In the genomic region with DNA sequence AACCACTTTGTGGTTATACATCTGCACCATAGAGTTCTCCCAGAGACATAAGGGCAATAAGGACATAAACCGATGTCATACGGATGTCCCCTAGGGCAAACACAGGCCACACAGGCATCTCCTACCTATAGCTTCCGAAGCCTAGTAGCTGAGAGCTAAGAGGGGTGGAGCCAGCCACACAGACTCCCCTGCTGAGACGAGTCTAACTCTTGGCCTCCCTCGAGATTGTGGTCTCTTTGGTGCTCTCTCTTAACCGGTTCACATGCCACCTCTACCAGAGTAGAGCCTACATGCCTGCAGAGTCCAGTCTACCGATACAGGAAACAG, we compare ENCODE assay signal across 8 mouse cellular contexts. TPM values are rescaled to one million over a fixed set of nuclear protein-coding genes. Genes with fewer than 3 reads are reported as not detected.
A peak's percentile ranks its signal among the peaks of the same experiment; 100 is the strongest.
DNase-seq lines count a peak whose midpoint lies in the region; ATAC-seq and TF ChIP-seq lines count a peak whose summit lies in the region.

No protein-coding gene starts in this region.

- H3K9ac ChIP-seq in heart, adult 2 months (ENCODE audit: low read depth, low read length): peak overlapping the region; percentile 92

- DNase-seq in heart, adult 2 months: no peak
- no peak for DNase-seq in heart, postnatal 36 days
- no peak for DNase-seq in hindbrain, embryonic 10.5 days (ENCODE audit: low spot score)
- no peak for DNase-seq in adrenal gland, adult 2 months
- DNase-seq in gastrocnemius, postnatal 10 days: no peak

- intact Hi-C loops in heart, adult 2 months (cut with DNase I): loop anchor here (5.0 kb wide), 2 partner anchors 35 to 620 kb away; partner anchors contain the start of gene Stub1
- intact Hi-C loops in heart, postnatal 36 days (cut with DNase I): no loop called here

- peaks cover 3% of the 10 kb centered on the region for H3K4me1 ChIP-seq in heart, adult 2 months (ENCODE audit: control insufficient read depth, insufficient read depth, low read length)
- peaks cover 48% of the 10 kb centered on the region for H3K4me1 ChIP-seq in E14TG2a.4 (replicated peaks; ENCODE audit: low read depth, low read length)
- peaks cover 29% of the 10 kb centered on the region for H3K4me1 ChIP-seq in hindbrain, embryonic 10.5 days (replicated peaks)
- peaks cover 69% of the 10 kb centered on the region for H3K4me1 ChIP-seq in megakaryocyte, embryonic 14.5 days

- H3K27me3 ChIP-seq in heart, adult 2 months (ENCODE audit: control insufficient read depth, insufficient read depth, low read length): no peaks in the 10 kb centered on the region
- H3K27me3 ChIP-seq in E14TG2a.4 (ENCODE audit: insufficient read depth, low read length): no peaks in the 10 kb centered on the region
- H3K27me3 ChIP-seq in hindbrain, embryonic 10.5 days (ENCODE audit: insufficient read depth, poor library complexity, severe bottlenecking): 0 out of 2 replicates have a peak, but pooled peaks cover 2% of the 10 kb centered on the region
- no peaks in the 10 kb centered on the region for H3K27me3 ChIP-seq in megakaryocyte, embryonic 14.5 days (replicated peaks)

- peak overlapping the region; percentile 94 for H3K27ac ChIP-seq in heart, adult 2 months
- peak overlapping the region; percentile 85; the same call in 1 of the 2 replicates for H3K27ac ChIP-seq in hindbrain, embryonic 10.5 days

- TF ChIP-seq POLR2A in heart, adult 2 months (IDR thresholded peaks at IDR 0.05; ENCODE audit: insufficient read depth, low read depth, low read length): no peak

- 7% methylated on average over 7 of the region's 7 CpGs for WGBS in heart, adult 2 months
- 17% methylated on average over 7 of the region's 7 CpGs for WGBS in hindbrain, embryonic 10.5 days

- no peak for ATAC-seq in frontal cortex, adult (ENCODE audit: low TSS enrichment)

- H3K36me3 ChIP-seq in heart, adult 2 months (ENCODE audit: control insufficient read depth, insufficient read depth, low read length): no peaks in the 10 kb centered on the region
- H3K36me3 ChIP-seq in E14TG2a.4 (ENCODE audit: insufficient read depth, low read length): peaks cover 15% of the 10 kb centered on the region
- H3K36me3 ChIP-seq in hindbrain, embryonic 10.5 days: no peaks in the 10 kb centered on the region
- H3K36me3 ChIP-seq in megakaryocyte, embryonic 14.5 days (replicated peaks; ENCODE audit: low read length): peaks cover 24% of the 10 kb centered on the region

- no peak for TF ChIP-seq CTCF in heart, adult 2 months (IDR thresholded peaks at IDR 0.05)
- TF ChIP-seq CTCF in E14TG2a.4 (conservative IDR thresholded peaks at IDR 0.05; ENCODE audit: low read length): no peak

- no peak for TF ChIP-seq EP300 in heart, adult 2 months (IDR thresholded peaks at IDR 0.05; ENCODE audit: insufficient read depth, low read depth, low read length)

- peak overlapping the region; percentile 100 for H3K4me3 ChIP-seq in heart, adult 2 months
- H3K4me3 ChIP-seq in E14TG2a.4 (replicated peaks; ENCODE audit: low read length): peak overlapping the region; percentile 93
- H3K4me3 ChIP-seq in hindbrain, embryonic 10.5 days: peak overlapping the region; percentile 90
- H3K4me3 ChIP-seq in megakaryocyte, embryonic 14.5 days (replicated peaks): peak overlapping the region; percentile 94

- peaks cover 3% of the 10 kb centered on the region for H3K79me2 ChIP-seq in heart, adult 2 months (replicated peaks; ENCODE audit: control insufficient read depth, insufficient read depth, low read length)

- H3K9me3 ChIP-seq in E14TG2a.4 (ENCODE audit: low read length): no peaks in the 10 kb centered on the region
- no peaks in the 10 kb centered on the region for H3K9me3 ChIP-seq in hindbrain, embryonic 10.5 days
- H3K9me3 ChIP-seq in megakaryocyte, embryonic 14.5 days: no peaks in the 10 kb centered on the region

RNA-seq across cellular contexts. Expression of gene Mcrip2, which starts 1.1 kb away (rescaled TPM):
- 100 to 1,000 TPM; 234 to 288 TPM for total RNA-seq in heart, adult 2 months (2021)
- 189 and 254 TPM in 2 replicates for polyA plus RNA-seq in heart, adult 2 months (2012; rRNA removed)
- total RNA-seq in heart, postnatal 36 days (2021): 100 to 1,000 TPM; 272 to 286 TPM
- polyA plus RNA-seq in hindbrain, embryonic 10.5 days (2016; fragmentation: Nextera tagmentation; extraction: Ambion mirVana): 10.6 and 14.7 TPM in 2 replicates
- polyA plus RNA-seq in megakaryocyte, embryonic 14.5 days (2012; ENCODE audit: insufficient read depth, low replicate concordance): 77.6 and 205 TPM in 2 replicates
- total RNA-seq in adrenal gland, adult 2 months (2021): 100 to 1,000 TPM; 302 to 466 TPM
- 1,490 and 1,757 TPM in 2 replicates for polyA plus RNA-seq in adrenal gland, adult 2 months (2012; rRNA removed)
- 10 to 100 TPM; 57.9 to 61.8 TPM for total RNA-seq in gastrocnemius, postnatal 10 days (2021)

RNA-seq across cellular contexts. Expression of gene Wdr90, which starts 6.2 kb away (rescaled TPM):
- total RNA-seq in heart, adult 2 months (2021): 1 to 10 TPM; 1.2 to 1.3 TPM
- polyA plus RNA-seq in heart, adult 2 months (2012; rRNA removed): 8.0 and 8.5 TPM in 2 replicates
- 1 to 10 TPM; 1.7 to 2.0 TPM for total RNA-seq in heart, postnatal 36 days (2021)
- polyA plus RNA-seq in hindbrain, embryonic 10.5 days (2016; fragmentation: Nextera tagmentation; extraction: Ambion mirVana): 46.0 and 54.4 TPM in 2 replicates
- 6.0 and 10.1 TPM in 2 replicates for polyA plus RNA-seq in megakaryocyte, embryonic 14.5 days (2012; ENCODE audit: insufficient read depth, low replicate concordance)
- 10 to 100 TPM; 13.9 to 15.1 TPM for total RNA-seq in adrenal gland, adult 2 months (2021)
- polyA plus RNA-seq in adrenal gland, adult 2 months (2012; rRNA removed): 75.1 and 83.0 TPM in 2 replicates
- total RNA-seq in gastrocnemius, postnatal 10 days (2021): 1 to 10 TPM; 3.3 to 5.2 TPM

RNA-seq across cellular contexts. Expression of gene Mettl26, which starts 7.4 kb away (rescaled TPM):
- total RNA-seq in heart, adult 2 months (2021): 10 to 100 TPM; 12.7 TPM
- polyA plus RNA-seq in heart, adult 2 months (2012; rRNA removed): 24.8 and 30.5 TPM in 2 replicates
- total RNA-seq in heart, postnatal 36 days (2021): 10 to 100 TPM; 16.1 to 18.1 TPM
- 69.9 and 73.9 TPM in 2 replicates for polyA plus RNA-seq in hindbrain, embryonic 10.5 days (2016; fragmentation: Nextera tagmentation; extraction: Ambion mirVana)
- polyA plus RNA-seq in megakaryocyte, embryonic 14.5 days (2012; ENCODE audit: insufficient read depth, low replicate concordance): 22.6 and 23.9 TPM in 2 replicates
- total RNA-seq in adrenal gland, adult 2 months (2021): 100 to 1,000 TPM in 1 of 2 experiments, 10 to 100 TPM in 1; 90.9 to 141 TPM
- 350 and 376 TPM in 2 replicates for polyA plus RNA-seq in adrenal gland, adult 2 months (2012; rRNA removed)
- total RNA-seq in gastrocnemius, postnatal 10 days (2021): 10 to 100 TPM; 20.7 to 23.1 TPM

RNA-seq across cellular contexts. Expression of gene Wfikkn1, which starts 13.2 kb away (rescaled TPM):
- total RNA-seq in heart, adult 2 months (2021): under 1 TPM; 0.50 to 0.82 TPM
- 0.29 and 0.44 TPM in 2 replicates for polyA plus RNA-seq in heart, adult 2 months (2012; rRNA removed)
- under 1 TPM; 0.41 to 0.64 TPM for total RNA-seq in heart, postnatal 36 days (2021)
- polyA plus RNA-seq in hindbrain, embryonic 10.5 days (2016; fragmentation: Nextera tagmentation; extraction: Ambion mirVana): 5.8 and 26.3 TPM in 2 replicates
- 1.9 and 3.1 TPM in 2 replicates for polyA plus RNA-seq in megakaryocyte, embryonic 14.5 days (2012; ENCODE audit: insufficient read depth, low replicate concordance)
- total RNA-seq in adrenal gland, adult 2 months (2021): 1 to 10 TPM in 1 of 2 experiments, under 1 TPM in 1; 0.52 to 2.1 TPM
- 2.1 and 2.5 TPM in 2 replicates for polyA plus RNA-seq in adrenal gland, adult 2 months (2012; rRNA removed)
- 1 to 10 TPM in 1 of 2 experiments, under 1 TPM in 1; 0.78 to 1.1 TPM for total RNA-seq in gastrocnemius, postnatal 10 days (2021)

RNA-seq across cellular contexts. Expression of gene Rhot2, which starts 22.8 kb away (rescaled TPM):
- total RNA-seq in heart, adult 2 months (2021): 100 to 1,000 TPM; 120 to 139 TPM
- 209 and 257 TPM in 2 replicates for polyA plus RNA-seq in heart, adult 2 months (2012; rRNA removed)
- total RNA-seq in heart, postnatal 36 days (2021): 100 to 1,000 TPM; 110 to 115 TPM
- 18.8 and 28.5 TPM in 2 replicates for polyA plus RNA-seq in hindbrain, embryonic 10.5 days (2016; fragmentation: Nextera tagmentation; extraction: Ambion mirVana)
- polyA plus RNA-seq in megakaryocyte, embryonic 14.5 days (2012; ENCODE audit: insufficient read depth, low replicate concordance): 59.4 and 75.2 TPM in 2 replicates
- total RNA-seq in adrenal gland, adult 2 months (2021): 100 to 1,000 TPM; 107 to 127 TPM
- polyA plus RNA-seq in adrenal gland, adult 2 months (2012; rRNA removed): 180 and 193 TPM in 2 replicates
- total RNA-seq in gastrocnemius, postnatal 10 days (2021): 10 to 100 TPM; 36.8 TPM
